Comparison of ENCODE assay signal across 13 mouse cellular contexts in the genomic region with DNA sequence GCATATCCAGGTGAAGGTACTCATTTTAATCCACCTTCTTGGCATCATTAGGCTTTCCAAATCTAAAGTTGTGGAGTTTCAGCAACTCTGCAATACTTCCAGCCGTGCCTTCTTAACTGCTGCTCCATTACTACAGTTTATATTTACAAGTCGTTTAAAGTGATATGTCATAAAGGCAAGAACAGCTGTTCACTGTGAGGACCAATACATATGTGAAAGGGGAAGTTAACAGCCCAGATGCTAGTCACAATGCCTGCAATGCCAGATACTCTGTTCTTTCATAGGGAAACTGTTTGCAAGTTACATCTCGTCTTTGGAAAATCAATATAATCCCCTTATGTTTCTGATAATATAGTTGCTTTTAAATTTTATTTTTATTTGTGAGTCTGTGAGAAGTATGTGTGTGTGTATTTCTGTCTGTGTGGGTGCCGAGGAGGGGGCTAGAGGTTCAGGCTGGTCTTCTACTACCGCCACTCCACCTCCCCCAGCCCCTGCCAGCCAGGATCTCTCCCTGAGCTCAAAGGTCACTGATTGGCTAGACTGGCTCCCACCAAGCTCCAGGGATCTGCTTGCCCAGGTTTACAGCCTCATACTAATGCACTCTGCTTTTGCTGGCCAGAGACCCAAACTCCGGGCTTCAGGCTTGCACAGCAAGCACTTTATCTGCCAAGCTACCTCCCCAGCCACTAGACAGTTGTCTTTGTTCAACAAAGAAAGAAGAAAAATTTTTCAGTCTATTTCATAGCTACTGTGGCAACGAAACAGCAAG. TPM values are rescaled to one million over a fixed set of nuclear protein-coding genes. Genes with fewer than 3 reads are reported as not detected.
DNase-seq lines count a peak whose midpoint lies in the region; TF ChIP-seq lines count a peak whose summit lies in the region.
"Had no signal": no experiment of that assay in that cellular context is flagged by ENCODE, and none has a peak within 500 bp of the region (broad histone marks: within the 10 kb centered on the region; RNA-seq: fewer than 3 reads in every experiment).

No protein-coding gene starts in this region.

- DNase-seq in left cerebral cortex, postnatal 4 days = peak; percentile 17
- no peak for DNase-seq in left cerebral cortex, postnatal 10 days (ENCODE audit: extremely low spot score in 1 of 2, low spot score in 2 of 2)
- no peak for DNase-seq in CH12.LX (ENCODE audit: extremely low read depth)
- peak; percentile 25 for DNase-seq in Muller cell, postnatal 12 days (ENCODE audit: inconsistent ontology term)
- peak; percentile 44 to 47 for DNase-seq in kidney, postnatal 36 days
- DNase-seq in urinary bladder, adult 2 months (ENCODE audit: low spot score) = no peak
- no peak for DNase-seq in layer of hippocampus, adult 9-10 months (ENCODE audit: low spot score)
- DNase-seq: adrenal gland, postnatal 25 days; heart, adult 18-20 months; heart, postnatal 10 days; thymus, postnatal 36 days had no signal

- dilution Hi-C loops in CH12.LX (cut with MboI; ENCODE audit: extremely low pct_ligation_motif_present, extremely low pct_unique_long_range_greater_than_20kb, low sequenced_read_pairs) = no loop called here

- TF ChIP-seq RAD21 in CH12.LX (IDR thresholded peaks at IDR 0.05; ENCODE audit: low read depth, low read length) = no peak

- 0 out of 2 replicates have a peak, but pooled peaks have one; percentile 15 for TF ChIP-seq EP300 in CH12.LX (IDR thresholded peaks at IDR 0.05; ENCODE audit: low read length)

- in situ Hi-C loops in CH12.LX (cut with MboI; ENCODE audit: low pct_ligation_motif_present, low pct_unique_long_range_greater_than_20kb, low sequenced_read_pairs) = no loop called here

- no peak for TF ChIP-seq POLR2A in CH12.LX (IDR thresholded peaks at IDR 0.05; ENCODE audit: low read depth, low read length)

- H3K79me2 ChIP-seq in CH12.LX (replicated peaks; ENCODE audit: control insufficient read depth, extremely low read depth, insufficient read depth, poor library complexity, severe bottlenecking) = no peaks in the 10 kb centered on the region; the same call in 1 of the 2 replicates

- no peak overlapping the region for H3K27ac ChIP-seq in CH12.LX (ENCODE audit: insufficient read depth, low read depth)
- H3K27ac ChIP-seq: embryonic facial prominence, embryonic 10.5 days; limb, embryonic 15.5 days had no signal

- no peaks in the 10 kb centered on the region for H3K27me3 ChIP-seq in CH12.LX (replicated peaks)

- H3K36me3 ChIP-seq in CH12.LX (replicated peaks in 1 of 2; ENCODE audit: control insufficient read depth in 1 of 2, insufficient read depth in 1 of 2, low read length in 1 of 2) = no peaks in the 10 kb centered on the region
- H3K36me3 ChIP-seq: embryonic facial prominence, embryonic 10.5 days; limb, embryonic 15.5 days had no signal

- TF ChIP-seq CTCF in CH12.LX (conservative IDR thresholded peaks at IDR 0.05 in 1 of 2, IDR thresholded peaks at IDR 0.05 in 1 of 2; ENCODE audit: low read depth in 2 of 2, low read length in 2 of 2) = no peak

- peaks cover 7% of the 10 kb centered on the region for H3K9me3 ChIP-seq in CH12.LX (replicated peaks; ENCODE audit: low read length)
- H3K9me3 ChIP-seq: embryonic facial prominence, embryonic 10.5 days; limb, embryonic 15.5 days had no signal

- no peak overlapping the region for H3K4me2 ChIP-seq in CH12.LX (ENCODE audit: insufficient read depth, low read depth, poor library complexity, severe bottlenecking)
- H3K4me2 ChIP-seq: limb, embryonic 15.5 days had no signal

- 0 out of 4 replicates have a peak, but pooled peaks cover 0 to 5% of the 10 kb centered on the region in 2 experiments for H3K4me1 ChIP-seq in CH12.LX (ENCODE audit: control insufficient read depth in 1 of 2, insufficient read depth in 2 of 2)

- intact Hi-C loops in left cerebral cortex, postnatal 4 days (cut with DNase I) = no loop called here
- intact Hi-C loops in left cerebral cortex, postnatal 10 days (cut with DNase I) = loop anchor here (5.0 kb wide), 1 partner anchor 112 kb away; a partner anchor contains a TSS

- no peak overlapping the region for H3K9ac ChIP-seq in CH12.LX (ENCODE audit: insufficient read depth, low read depth)
- H3K9ac ChIP-seq: limb, embryonic 15.5 days had no signal

- no peak overlapping the region for H3K4me3 ChIP-seq in CH12.LX (replicated peaks in 1 of 3; ENCODE audit: low read depth in 2 of 3, low read length in 2 of 3, poor library complexity in 1 of 3)
- H3K4me3 ChIP-seq: embryonic facial prominence, embryonic 10.5 days; limb, embryonic 15.5 days had no signal

TF ChIP-seq in CH12.LX, 34 proteins besides CTCF, POLR2A, EP300 and RAD21:
- TF ChIP-seq ETS1 (conservative IDR thresholded peaks at IDR 0.05; ENCODE audit: low read depth, low read length) = no peak
- no peak for TF ChIP-seq ZMIZ1 (IDR thresholded peaks at IDR 0.05; ENCODE audit: low read depth, low read length)
- TF ChIP-seq MAZ (IDR thresholded peaks at IDR 0.05; ENCODE audit: low read depth, low read length) = no peak
- TF ChIP-seq SMC3 (IDR thresholded peaks at IDR 0.05; ENCODE audit: low read depth, low read length) = no peak
- TF ChIP-seq GABPA (IDR thresholded peaks at IDR 0.05; ENCODE audit: insufficient replicate concordance, low read depth, low read length) = no peak
- TF ChIP-seq CHD1 (IDR thresholded peaks at IDR 0.05; ENCODE audit: low read depth, low read length) = no peak
- no peak for TF ChIP-seq NELFE (IDR thresholded peaks at IDR 0.05; ENCODE audit: low read depth, low read length)
- no peak for TF ChIP-seq KAT2A (IDR thresholded peaks at IDR 0.05; ENCODE audit: insufficient replicate concordance, low read length)
- no peak for TF ChIP-seq MYC (IDR thresholded peaks at IDR 0.05; ENCODE audit: low read depth, low read length)
- no peak for TF ChIP-seq MEF2A (IDR thresholded peaks at IDR 0.05; ENCODE audit: borderline replicate concordance, low read depth, low read length)
- no peak for TF ChIP-seq MAX (IDR thresholded peaks at IDR 0.05; ENCODE audit: low read length)
- TF ChIP-seq BHLHE40 (IDR thresholded peaks at IDR 0.05; ENCODE audit: low read depth, low read length) = no peak
- TF ChIP-seq MAFK (IDR thresholded peaks at IDR 0.05; ENCODE audit: insufficient replicate concordance, low read length) = no peak
- no peak for TF ChIP-seq TBP (conservative IDR thresholded peaks at IDR 0.05; ENCODE audit: low read depth, low read length)
- TF ChIP-seq IRF4 (IDR thresholded peaks at IDR 0.05; ENCODE audit: low read depth, low read length) = no peak
- no peak for TF ChIP-seq E2F4 (IDR thresholded peaks at IDR 0.05; ENCODE audit: insufficient replicate concordance, low read depth, low read length)
- no peak for TF ChIP-seq POLR2AphosphoS2 (IDR thresholded peaks at IDR 0.05; ENCODE audit: low read depth, low read length)
- no peak for TF ChIP-seq ZC3H11A (IDR thresholded peaks at IDR 0.05; ENCODE audit: low read depth, low read length)
- no peak for TF ChIP-seq JUND (conservative IDR thresholded peaks at IDR 0.05; ENCODE audit: low read depth, low read length)
TF ChIP-seq in CH12.LX: peak in this region for 0.

RNA-seq across cellular contexts. Expression of a gene that starts 5.1 kb away (rescaled TPM):
- total RNA-seq in left cerebral cortex, postnatal 4 days (2021) = 10 to 100 TPM; 33.7 to 35.9 TPM
- total RNA-seq in left cerebral cortex, postnatal 10 days (2021) = 10 to 100 TPM; 46.8 to 52.1 TPM
- total RNA-seq in CH12.LX (2012; rRNA removed) (not detected in 2 replicates), CH12.LX (2014; rRNA removed) (not detected in 2 replicates)
- not detected in 2 replicates for polyA plus RNA-seq in CH12.LX (2012; ENCODE audit: insufficient read length, low read depth)
- polyA plus RNA-seq in urinary bladder, adult 2 months (2012; rRNA removed) = 3.6 and 4.6 TPM in 2 replicates

Comparison
In these comparisons a context has a peak if more than half of its experiments do, and no peak if none do; other contexts are left out.
1. DNase-seq: peak in left cerebral cortex, postnatal 4 days (single experiment), Muller cell, postnatal 12 days (single experiment) and kidney, postnatal 36 days (2 of 2); none in left cerebral cortex, postnatal 10 days (0 of 2), CH12.LX (single experiment), urinary bladder, adult 2 months (single experiment) and layer of hippocampus, adult 9-10 months (single experiment).
2. RNA of a gene that starts 5.1 kb away (total RNA-seq): 46.8 to 52.1 TPM in left cerebral cortex, postnatal 10 days and 33.7 to 35.9 TPM in left cerebral cortex, postnatal 4 days; not detected in CH12.LX; every median in the first group is over 10 times any median in the second.